Mouse (Mus musculus) heart, postnatal 0 days (tissue): ENCODE results near the gene Wrb. TPM values are rescaled to one million over a fixed set of nuclear protein-coding genes. Genes with fewer than 3 reads are reported as not detected.
A peak's percentile ranks its signal among the peaks of the same experiment; 100 is the strongest.

ENCODE experiments used
- ATAC-seq: fragments of 200-750 bp; cut with Nextera tagmentation; 2 replicates; pipeline ENCODE4 v1.8.0; 2017; ENCODE audit warnings: low read depth, moderate number of reproducible peaks, moderate library complexity; ENCODE audit not compliant: insufficient read depth
- DNase-seq: peaks from one replicate; pipeline ENCODE4 v3.0.0-alpha.2; 2016; ENCODE audit warnings: low spot score
- H3K27ac ChIP-seq: fragments of 300-500 bp; sonication (generic); 2 replicates; pipeline ENCODE4 v1.5.1; 2014; ENCODE audit warnings: low read depth, mild to moderate bottlenecking
- H3K27me3 ChIP-seq: fragments of 300-500 bp; sonication (generic); 2 replicates; pipeline ENCODE4 v1.6.1; 2014; ENCODE audit warnings: low read length, mixed read lengths; ENCODE audit not compliant: control insufficient read depth, insufficient read depth
- H3K36me3 ChIP-seq: fragments of 300-500 bp; sonication (generic); replicated peaks from 2 replicates; pipeline ENCODE4 v1.6.1; 2014; ENCODE audit warnings: low read length, mixed read lengths; ENCODE audit not compliant: control insufficient read depth, insufficient read depth
- H3K4me1 ChIP-seq: fragments of 300-500 bp; sonication (generic); 2 replicates; pipeline ENCODE4 v1.6.1; 2014; ENCODE audit warnings: antibody characterized with exemption; ENCODE audit not compliant: control insufficient read depth, insufficient read depth
- H3K4me2 ChIP-seq: fragments of 300-500 bp; sonication (generic); 2 replicates; pipeline ENCODE4 v1.6.1; 2014; ENCODE audit warnings: low read depth, mild to moderate bottlenecking, low read length, moderate library complexity
- H3K4me3 ChIP-seq: fragments of 300-500 bp; sonication (generic); 2 replicates; pipeline ENCODE4 v1.5.1; 2014; ENCODE audit warnings: low read depth, low read length
- H3K9ac ChIP-seq: fragments of 300-500 bp; sonication (generic); replicated peaks from 2 replicates; pipeline ENCODE4 v1.6.1; 2014; ENCODE audit warnings: low read depth, low read length, mixed read lengths
- H3K9me3 ChIP-seq: fragments of 300-500 bp; sonication (generic); replicated peaks from 2 replicates; pipeline ENCODE4 v1.6.1; 2016; ENCODE audit warnings: low read length; ENCODE audit not compliant: control insufficient read depth
- CTCF ChIP-seq: IDR thresholded peaks from 2 replicates; pipeline ENCODE4 v1.5.1; 2016; ENCODE audit warnings: antibody characterized with exemption, control low read depth, low read depth
- EP300 ChIP-seq: IDR thresholded peaks from 2 replicates; pipeline ENCODE4 v1.6.1; 2016; ENCODE audit warnings: antibody characterized with exemption, low read depth
- WGBS: fragments of 180-500 bp; shearing (Covaris S2); extraction: QIAGEN DNeasy Blood & Tissue Kit; methylation state at CpG from one replicate; pipeline ENCODE4 v1.1.7; 2014; 5-methylcytosine and 5-hydroxymethylcytosine counted together
- polyA plus RNA-seq: library from polyadenylated mRNA; unstranded; fragments of >200 nt; fragmentation: Nextera tagmentation; extraction: Ambion mirVana; gene quantifications from 2 replicates; pipeline ENCODE4 v1.2.1, GENCODE M21; 2015
- total RNA-seq: library from RNA; depleted of rRNA; stranded (reverse); fragments of >200 nt; gene quantifications from 2 replicates; pipeline ENCODE4 v1.2.3, GENCODE M21; 2014; ENCODE audit warnings: low replicate concordance

Gene Wrb
- total and polyA plus RNA-seq, 2 experiments from 2014 or later, result 28.9 to 54.7 TPM

DNA sequence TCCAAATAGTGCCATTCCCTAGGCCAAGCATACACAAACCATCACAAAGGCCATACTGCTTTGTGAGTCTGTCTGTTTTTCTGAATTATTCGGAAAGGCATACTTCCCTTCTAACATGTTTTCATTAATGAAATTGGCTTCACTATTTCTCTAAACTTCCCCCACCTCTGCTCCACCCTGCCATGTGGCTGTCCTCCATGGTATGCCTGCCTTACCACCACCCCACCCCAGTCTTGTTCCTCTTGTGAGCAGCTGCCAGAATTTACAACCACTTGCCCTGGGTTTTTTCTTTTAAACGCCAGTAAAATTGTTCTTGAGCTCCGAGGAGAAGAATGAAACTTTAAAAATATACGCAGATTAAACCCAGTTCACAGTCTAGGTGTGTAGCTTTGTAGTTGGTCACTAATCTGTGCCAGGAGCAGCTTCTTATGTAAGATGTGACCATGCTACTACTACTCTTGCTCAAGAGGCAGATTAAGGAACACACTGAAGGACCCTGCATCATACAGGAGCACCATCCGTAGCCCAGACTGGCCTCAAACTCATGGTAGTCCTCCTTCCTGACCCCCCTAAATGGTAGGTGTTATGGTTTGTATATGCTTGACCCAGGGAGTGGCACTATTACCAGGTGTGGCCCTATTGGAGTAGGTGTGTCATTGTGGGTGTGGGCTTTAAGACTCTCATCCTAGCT lies 34.4 kb upstream of the Wrb start:
- Histone ChIP-seq H3K4me2 (no peak overlapping the region), H3K4me3 (no peak overlapping the region), H3K27me3 (no peaks in the 10 kb centered on the region), H3K9me3 (no peaks in the 10 kb centered on the region), H3K4me1 (0 out of 2 replicates have a peak, but pooled peaks cover 6% of the 10 kb centered on the region), H3K27ac (no peak overlapping the region), H3K36me3 (no peaks in the 10 kb centered on the region), H3K9ac (no peak overlapping the region)
- WGBS, result 77% methylated on average over 5 of the region's 5 CpGs
- DNase-seq (no peak), ATAC-seq (no peak)
- no peak for TF ChIP-seq CTCF
- no peak for TF ChIP-seq EP300

DNA sequence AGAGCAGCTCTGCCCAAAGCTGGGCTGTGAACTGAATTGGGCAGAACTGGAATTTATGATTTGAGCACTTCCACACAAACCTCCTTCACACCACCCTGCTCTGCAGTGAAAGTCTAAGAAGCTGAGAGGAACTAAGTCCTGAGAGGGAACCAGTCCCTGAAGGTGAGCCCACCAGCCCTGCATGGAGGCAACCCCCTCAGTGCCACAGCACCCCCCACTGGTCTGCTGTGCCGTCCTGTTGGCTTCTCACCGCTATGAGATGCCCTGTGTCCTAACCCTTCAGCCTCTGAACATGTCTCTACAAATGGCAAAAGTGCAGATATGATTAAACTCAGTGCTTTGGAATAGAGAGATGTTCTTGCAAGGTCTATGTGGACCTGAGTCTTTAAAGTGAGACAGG lies 32.4 kb upstream of the Wrb start:
- no peak for TF ChIP-seq CTCF
- TF ChIP-seq EP300, result no peak
- Histone ChIP-seq H3K4me2 (no peak overlapping the region), H3K27ac (no peak overlapping the region), H3K27me3 (no peaks in the 10 kb centered on the region), H3K36me3 (no peaks in the 10 kb centered on the region), H3K4me1 (0 out of 2 replicates have a peak, but pooled peaks cover 6% of the 10 kb centered on the region), H3K4me3 (no peak overlapping the region), H3K9ac (no peak overlapping the region), H3K9me3 (no peaks in the 10 kb centered on the region)
- no peak for ATAC-seq
- DNase-seq, result no peak
- 48% methylated on average over 2 of the region's 2 CpGs for WGBS

GRCm38 (mm10) chr16:96114729-96115128 lies 30.5 kb upstream of the Wrb start:
- no peak for ATAC-seq
- H3K9me3 ChIP-seq, result no peaks in the 10 kb centered on the region
- no peak overlapping the region for H3K27ac ChIP-seq
- 0 out of 2 replicates have a peak, but pooled peaks cover 6% of the 10 kb centered on the region for H3K4me1 ChIP-seq
- 56% methylated on average over 4 of the region's 4 CpGs for WGBS
- no peak for DNase-seq
- no peak overlapping the region for H3K9ac ChIP-seq
- TF ChIP-seq EP300, result no peak
- TF ChIP-seq CTCF, result no peak
- no peak overlapping the region for H3K4me3 ChIP-seq
- no peaks in the 10 kb centered on the region for H3K27me3 ChIP-seq
- no peaks in the 10 kb centered on the region for H3K36me3 ChIP-seq
- no peak overlapping the region for H3K4me2 ChIP-seq

- TF ChIP-seq EP300, result no peak
- no peak for TF ChIP-seq CTCF
- H3K4me3 ChIP-seq, result no peak overlapping the region
- no peak overlapping the region for H3K27ac ChIP-seq
- peaks cover under 1% of the 10 kb centered on the region; the same call in 1 of the 2 replicates for H3K4me1 ChIP-seq
- WGBS, result 74% methylated on average over 4 of the region's 4 CpGs
- H3K4me2 ChIP-seq, result no peak overlapping the region
- peaks cover 39% of the 10 kb centered on the region for H3K36me3 ChIP-seq
- no peaks in the 10 kb centered on the region for H3K27me3 ChIP-seq
- ATAC-seq, result no peak
- no peaks in the 10 kb centered on the region for H3K9me3 ChIP-seq
- no peak overlapping the region for H3K9ac ChIP-seq
- DNase-seq, result no peak
Observed at GRCm38 (mm10) chr16:96120022-96120623, 25.1 kb upstream of the Wrb start.

DNA sequence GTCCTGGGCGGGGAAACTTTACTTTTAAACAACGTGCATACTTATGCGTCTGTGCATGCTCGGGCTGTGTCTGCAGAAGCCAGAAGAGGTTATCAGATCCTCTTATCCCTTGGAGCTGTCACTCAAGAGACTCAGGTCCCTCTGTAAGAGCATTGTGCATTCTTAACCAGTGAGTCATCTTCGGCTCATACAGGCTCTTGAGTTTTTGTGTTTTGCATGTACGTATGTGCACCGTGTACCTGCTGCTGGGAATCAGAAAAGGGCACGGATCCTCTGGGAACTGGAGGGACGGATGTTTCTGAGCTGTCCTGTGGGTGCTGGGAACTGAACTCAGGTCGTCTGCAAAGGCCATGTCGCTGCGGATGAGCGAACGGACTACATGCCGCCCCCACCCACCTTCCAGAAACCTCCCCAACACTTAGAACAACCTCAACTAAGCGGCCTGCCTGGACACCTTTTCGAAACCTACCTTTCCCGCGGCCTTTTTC lies 18.5 kb upstream of the Wrb start:
- Histone ChIP-seq H3K27me3 (no peaks in the 10 kb centered on the region), H3K9me3 (no peaks in the 10 kb centered on the region), H3K4me3 (peak overlapping the region; percentile 69), H3K9ac (peak overlapping the region; percentile 84), H3K27ac (peak overlapping the region; percentile 98), H3K36me3 (peaks cover 38% of the 10 kb centered on the region), H3K4me2 (peak overlapping the region; percentile 84), H3K4me1 (peaks cover 20% of the 10 kb centered on the region)
- no peak for TF ChIP-seq EP300
- TF ChIP-seq CTCF, result no peak
- WGBS, result 2% methylated on average over 19 of the region's 19 CpGs
- DNase-seq (peak; percentile 54), ATAC-seq (no peak)
